Mouse (Mus musculus): Measurements from ENCODE around the gene Itgb4.

GRCm38 (mm10) chr11:115941980-115942379 lies 32.5 kb upstream of the Itgb4 start:
- no peak for TF ChIP-seq POLR2A (IDR thresholded peaks at IDR 0.05; ENCODE audit: low read depth, low read length)
- TF ChIP-seq CTCF (IDR thresholded peaks at IDR 0.05; ENCODE audit: extremely low read depth, insufficient read depth, insufficient read length, insufficient replicate concordance): no peak
